Mouse (Mus musculus) liver, embryonic 16.5 days (tissue): ENCODE measurements around the gene Isg20. TPM values are rescaled to one million over a fixed set of nuclear protein-coding genes. Genes with fewer than 3 reads are reported as not detected.

Experiments used
- ATAC-seq: fragments of 200-750 bp; cut with Nextera tagmentation; 2 replicates; pipeline ENCODE4 v1.8.0; 2017; ENCODE audit warnings: low read depth, mild to moderate bottlenecking, moderate number of reproducible peaks, moderate library complexity
- H3K27ac ChIP-seq: fragments of 300-500 bp; sonication (generic); 2 replicates; pipeline ENCODE4 v1.5.1; 2014; ENCODE audit warnings: mild to moderate bottlenecking, low read length
- H3K27me3 ChIP-seq: fragments of 300-500 bp; sonication (generic); 2 replicates; pipeline ENCODE4 v1.6.1; 2014; ENCODE audit warnings: low read depth, low read length, mixed read lengths; ENCODE audit not compliant: control insufficient read depth, insufficient read depth
- H3K36me3 ChIP-seq: fragments of 300-500 bp; sonication (generic); 2 replicates; pipeline ENCODE4 v1.6.1; 2014; ENCODE audit warnings: mild to moderate bottlenecking; ENCODE audit not compliant: control insufficient read depth, insufficient read depth
- H3K4me1 ChIP-seq: fragments of 300-500 bp; sonication (generic); 2 replicates; pipeline ENCODE4 v1.6.1; 2014; ENCODE audit warnings: low read depth, low read length, mixed read lengths; ENCODE audit not compliant: control insufficient read depth
- H3K4me2 ChIP-seq: fragments of 300-500 bp; sonication (generic); 2 replicates; pipeline ENCODE4 v1.6.1; 2014; ENCODE audit warnings: low read depth, low read length, mixed read lengths
- H3K4me3 ChIP-seq: fragments of 300-500 bp; sonication (generic); 2 replicates; pipeline ENCODE4 v1.5.1; 2014; ENCODE audit warnings: low read depth, mild to moderate bottlenecking, low read length
- H3K9ac ChIP-seq: fragments of 300-500 bp; sonication (generic); 2 replicates; pipeline ENCODE4 v1.6.1; 2014; ENCODE audit warnings: low read depth, low read length
- H3K9me3 ChIP-seq: fragments of 300-500 bp; sonication (generic); replicated peaks from 2 replicates; pipeline ENCODE4 v1.6.1; 2016; ENCODE audit warnings: low read length; ENCODE audit not compliant: control insufficient read depth
- WGBS: fragments of 180-500 bp; shearing (Covaris S2); extraction: QIAGEN DNeasy Blood & Tissue Kit; methylation state at CpG from one replicate; pipeline ENCODE4 v1.1.7; 2014; ENCODE audit not compliant: insufficient replicate concordance; 5-methylcytosine and 5-hydroxymethylcytosine counted together
- polyA plus RNA-seq: library from polyadenylated mRNA; unstranded; fragments of >200 nt; fragmentation: Nextera tagmentation; extraction: Ambion mirVana; gene quantifications from 2 replicates; pipeline ENCODE4 v1.2.1, GENCODE M21; 2015

Isg20 gene
- polyA plus RNA-seq = 129 and 138 TPM in 2 replicates

DNA sequence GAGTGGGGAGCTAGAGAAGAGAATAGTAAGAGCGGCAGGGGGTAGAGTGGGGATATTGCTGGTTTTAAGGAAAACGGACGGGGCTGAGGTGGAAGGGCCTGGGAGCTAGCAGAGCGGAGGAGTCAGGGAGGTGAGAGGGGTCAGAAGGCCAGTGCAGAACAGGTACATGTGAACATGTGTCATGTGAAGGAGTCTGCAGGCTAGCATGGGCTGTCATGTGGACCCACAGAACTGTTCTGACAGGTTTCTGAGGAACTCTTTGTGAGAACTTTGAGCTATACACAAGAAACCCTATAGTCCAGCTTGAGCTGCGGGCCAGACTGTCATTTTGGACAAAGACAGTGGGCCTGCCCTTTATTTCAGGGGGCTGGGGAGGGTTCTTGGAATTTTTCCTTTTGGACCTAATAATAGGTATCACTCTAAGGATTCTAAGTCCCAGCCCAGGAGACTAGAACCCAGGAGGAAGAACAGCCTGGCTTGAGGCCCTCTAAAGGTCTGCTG, at the start of gene Isg20:
Gene Isg20 (plus strand): TSS at position 451 of the 501 bp plus-strand sequence.
- Histone ChIP-seq H3K4me2 (peak within 1 kb of the TSS; percentile 90), H3K9ac (peak within 1 kb of the TSS; percentile 81), H3K9me3 (no peaks in the 10 kb centered on the region), H3K4me1 (peaks cover 32% of the 10 kb centered on the region), H3K27ac (peak within 1 kb of the TSS; percentile 94), H3K27me3 (no peaks in the 10 kb centered on the region), H3K4me3 (peak within 1 kb of the TSS; percentile 69), H3K36me3 (peaks cover 13% of the 10 kb centered on the region)
- no peak for ATAC-seq
- 53% methylated on average over 5 of the region's 5 CpGs for WGBS

DNA sequence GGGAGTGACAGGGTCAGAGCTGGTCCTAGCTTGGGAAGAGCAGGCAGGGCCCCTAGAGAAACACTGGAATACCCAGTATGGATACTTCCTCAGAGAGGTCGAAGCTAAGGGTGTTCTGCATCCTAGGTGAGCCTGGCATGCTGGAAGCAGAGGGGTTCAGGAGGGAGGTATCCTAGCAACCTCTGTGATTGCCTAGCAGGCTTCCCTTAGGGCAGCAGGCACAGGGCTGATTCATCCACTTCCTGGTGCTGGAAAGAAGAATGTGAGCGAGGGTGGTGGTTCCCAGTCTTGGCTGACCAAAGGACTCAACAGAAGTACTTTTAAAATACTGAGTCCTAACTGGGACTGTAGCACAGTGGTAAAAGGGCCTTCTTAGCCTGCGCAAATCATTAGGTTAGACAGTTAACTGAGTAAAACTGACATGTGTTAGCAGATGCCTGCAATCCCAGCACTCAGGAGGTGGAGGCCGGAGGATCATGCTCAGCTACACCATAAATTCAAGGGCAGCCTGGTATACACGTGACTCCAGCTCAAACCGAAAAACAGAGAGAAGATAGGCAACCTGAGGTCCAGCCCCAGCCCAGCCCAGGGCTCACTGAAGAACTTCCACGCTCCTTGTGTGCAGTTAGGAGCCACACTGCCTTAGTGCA, 49.3 kb upstream of the Isg20 start:
- no peaks in the 10 kb centered on the region for H3K9me3 ChIP-seq
- no peak for ATAC-seq
- H3K27me3 ChIP-seq = no peaks in the 10 kb centered on the region
- no peak overlapping the region for H3K4me3 ChIP-seq
- 46% methylated on average over 7 of the region's 7 CpGs for WGBS
- no peak overlapping the region for H3K27ac ChIP-seq
- no peak overlapping the region for H3K4me2 ChIP-seq
- peaks cover 6% of the 10 kb centered on the region for H3K4me1 ChIP-seq
- no peak overlapping the region for H3K9ac ChIP-seq
- H3K36me3 ChIP-seq = no peaks in the 10 kb centered on the region

DNA sequence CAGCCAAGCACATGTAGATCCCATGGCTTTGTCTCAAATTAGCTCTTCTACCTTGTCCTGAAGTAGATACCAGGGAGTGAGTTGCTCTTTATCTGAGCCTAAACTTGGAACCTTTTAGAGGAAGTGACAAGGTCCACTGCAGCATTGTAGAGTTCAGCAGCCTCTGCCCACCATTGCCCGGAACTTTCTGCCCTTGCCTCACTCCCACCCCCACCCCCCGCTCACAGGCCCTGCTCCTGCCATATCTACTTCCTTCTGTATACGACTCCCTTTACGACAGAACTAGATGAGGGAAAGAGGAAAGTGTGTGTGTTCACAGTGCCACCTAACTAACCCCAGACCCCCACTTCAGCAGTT, 48.8 kb upstream of the Isg20 start:
- no peak overlapping the region for H3K27ac ChIP-seq
- no peak overlapping the region for H3K4me3 ChIP-seq
- no peak overlapping the region for H3K9ac ChIP-seq
- peaks cover 6% of the 10 kb centered on the region for H3K4me1 ChIP-seq
- no peaks in the 10 kb centered on the region for H3K9me3 ChIP-seq
- no peak for ATAC-seq
- H3K27me3 ChIP-seq = no peaks in the 10 kb centered on the region
- no peaks in the 10 kb centered on the region for H3K36me3 ChIP-seq
- 17% methylated on average over 4 of the region's 4 CpGs for WGBS
- no peak overlapping the region for H3K4me2 ChIP-seq

GRCm38 (mm10) chr7:78865212-78865949, 47.8 kb upstream of the Isg20 start:
- Histone ChIP-seq H3K9me3 (no peaks in the 10 kb centered on the region), H3K27ac (no peak overlapping the region), H3K9ac (no peak overlapping the region), H3K36me3 (no peaks in the 10 kb centered on the region), H3K4me2 (no peak overlapping the region), H3K4me1 (peaks cover 6% of the 10 kb centered on the region), H3K27me3 (no peaks in the 10 kb centered on the region), H3K4me3 (no peak overlapping the region)
- ATAC-seq = no peak
- WGBS = 35% methylated on average over 12 of the region's 12 CpGs

- H3K27ac ChIP-seq = no peak overlapping the region
- WGBS = 45% methylated on average over 5 of the region's 5 CpGs
- peaks cover 6% of the 10 kb centered on the region for H3K4me1 ChIP-seq
- no peak overlapping the region for H3K9ac ChIP-seq
- no peaks in the 10 kb centered on the region for H3K27me3 ChIP-seq
- no peak for ATAC-seq
- H3K9me3 ChIP-seq = no peaks in the 10 kb centered on the region
- no peak overlapping the region for H3K4me3 ChIP-seq
- no peaks in the 10 kb centered on the region for H3K36me3 ChIP-seq
- H3K4me2 ChIP-seq = no peak overlapping the region
These were observed 44.5 kb upstream of the Isg20 start for GRCm38 (mm10) chr7:78868731-78869130.

GRCm38 (mm10) chr7:78872366-78872765, 40.9 kb upstream of the Isg20 start:
- Histone ChIP-seq H3K36me3 (no peaks in the 10 kb centered on the region), H3K9me3 (no peaks in the 10 kb centered on the region), H3K4me3 (no peak overlapping the region), H3K27me3 (no peaks in the 10 kb centered on the region), H3K27ac (no peak overlapping the region), H3K4me1 (no peaks in the 10 kb centered on the region), H3K4me2 (no peak overlapping the region), H3K9ac (no peak overlapping the region)
- 51% methylated on average over 6 of the region's 6 CpGs for WGBS
- no peak for ATAC-seq

GRCm38 (mm10) chr7:78872831-78873230, 40.4 kb upstream of the Isg20 start:
- Histone ChIP-seq H3K4me3 (no peak overlapping the region), H3K9ac (no peak overlapping the region), H3K27ac (no peak overlapping the region), H3K27me3 (no peaks in the 10 kb centered on the region), H3K4me2 (no peak overlapping the region), H3K4me1 (no peaks in the 10 kb centered on the region), H3K36me3 (no peaks in the 10 kb centered on the region), H3K9me3 (no peaks in the 10 kb centered on the region)
- ATAC-seq = no peak
- 59% methylated on average over 5 of the region's 5 CpGs for WGBS

GRCm38 (mm10) chr7:78881607-78882468, 31.4 kb upstream of the Isg20 start:
- Histone ChIP-seq H3K36me3 (no peaks in the 10 kb centered on the region), H3K9ac (no peak overlapping the region), H3K9me3 (no peaks in the 10 kb centered on the region), H3K4me1 (no peaks in the 10 kb centered on the region), H3K4me2 (no peak overlapping the region), H3K27me3 (peaks cover 57% of the 10 kb centered on the region), H3K4me3 (no peak overlapping the region), H3K27ac (no peak overlapping the region)
- 19% methylated on average over 16 of the region's 16 CpGs for WGBS
- ATAC-seq = no peak
